Mouse (Mus musculus): ENCODE data around the gene Disc1.

DNA sequence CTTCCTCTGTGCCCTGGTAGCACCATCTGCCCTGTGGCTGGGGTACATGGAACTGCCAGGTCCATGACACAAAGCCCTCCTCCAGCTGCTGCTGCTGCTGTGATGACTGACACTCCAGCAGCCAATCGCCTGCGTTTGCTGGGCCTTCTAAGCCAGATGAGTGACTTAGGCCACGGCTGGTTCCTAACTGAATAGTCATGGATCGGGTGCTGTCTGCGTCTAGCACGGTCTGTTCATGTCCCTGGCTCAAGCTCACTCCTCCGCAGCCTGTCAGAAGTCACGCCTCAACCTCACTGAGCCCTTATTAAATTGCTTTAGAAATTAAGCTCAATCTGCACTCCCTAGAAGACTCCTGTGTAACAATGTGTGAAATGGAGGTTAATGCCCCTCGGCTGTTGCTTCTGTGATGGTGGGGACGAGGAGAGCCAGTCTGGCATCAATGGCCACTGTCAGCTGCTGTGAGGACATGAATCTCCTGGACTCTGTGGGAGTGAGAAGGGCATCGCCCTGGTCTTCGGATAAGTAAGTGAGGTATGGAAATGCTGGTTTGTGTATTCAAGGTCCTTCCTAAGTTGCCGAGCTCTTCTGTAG lies 146.4 kb downstream of the Disc1 start:
- TF ChIP-seq CTCF (IDR thresholded peaks at IDR 0.05; ENCODE audit: low read depth) (no peak), EP300 (IDR thresholded peaks at IDR 0.05; ENCODE audit: low read depth) (no peak)

All from liver, postnatal 0 days (tissue).